Mouse (Mus musculus): Measurements from ENCODE around the gene Macc1. TPM values are rescaled to one million over a fixed set of nuclear protein-coding genes. Genes with fewer than 3 reads are reported as not detected.
"Not testable (repeated sequence)": the region's sequence is repeated elsewhere in the genome, so short reads cannot be mapped to it uniquely, and the experiment has no call there.

Gene Macc1
- under 1 TPM in 1 of 4 experiments, not detected in 3; 0.14 TPM for total RNA-seq (2022)

- DNase-seq (ENCODE audit: low spot score in 2 of 2): no peak
Measured at GRCm38 (mm10) chr12:119313970-119314369, at the start of gene Macc1. Gene Macc1, plus strand, starts transcription at chr12:119314270.

- no peak for DNase-seq (ENCODE audit: low spot score in 2 of 2)
Measured at GRCm38 (mm10) chr12:119264506-119264905, 49.6 kb upstream of the Macc1 start.

GRCm38 (mm10) chr12:119268723-119269122 is 45.3 kb upstream of the Macc1 start:
- no peak for DNase-seq (ENCODE audit: low spot score in 2 of 2)

DNA sequence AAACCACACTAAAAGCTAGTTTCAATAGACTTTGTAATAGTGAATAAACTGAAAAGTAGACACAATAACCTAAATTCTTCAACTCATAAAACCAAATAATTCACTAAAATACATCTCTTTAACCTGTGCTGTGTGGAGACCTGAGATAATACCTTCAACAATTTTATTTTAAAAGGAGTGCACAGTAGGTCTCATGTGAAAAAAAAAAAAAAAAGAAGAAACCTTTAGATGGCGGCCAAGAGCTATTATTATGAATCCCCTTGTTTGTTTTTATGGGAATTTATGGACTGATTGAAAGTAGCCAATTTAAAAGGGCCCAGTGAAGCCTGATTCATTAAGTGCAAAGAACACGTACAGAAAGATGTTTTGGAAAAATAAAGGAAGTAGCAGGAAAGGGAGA is 44.0 kb upstream of the Macc1 start:
- DNase-seq (ENCODE audit: low spot score in 2 of 2): no peak

- DNase-seq (ENCODE audit: low spot score in 2 of 2): no peak
Measured at GRCm38 (mm10) chr12:119271964-119272363, 42.1 kb upstream of the Macc1 start.

GRCm38 (mm10) chr12:119273605-119274004 is 40.5 kb upstream of the Macc1 start:
- DNase-seq (ENCODE audit: low spot score in 2 of 2): no peak

GRCm38 (mm10) chr12:119276282-119276681 is 37.8 kb upstream of the Macc1 start:
- no peak for DNase-seq (ENCODE audit: low spot score in 2 of 2)

- DNase-seq (ENCODE audit: low spot score in 2 of 2): peak in 1 of 2 experiments; percentile 11
Measured at GRCm38 (mm10) chr12:119291618-119292017, 22.5 kb upstream of the Macc1 start.

DNA sequence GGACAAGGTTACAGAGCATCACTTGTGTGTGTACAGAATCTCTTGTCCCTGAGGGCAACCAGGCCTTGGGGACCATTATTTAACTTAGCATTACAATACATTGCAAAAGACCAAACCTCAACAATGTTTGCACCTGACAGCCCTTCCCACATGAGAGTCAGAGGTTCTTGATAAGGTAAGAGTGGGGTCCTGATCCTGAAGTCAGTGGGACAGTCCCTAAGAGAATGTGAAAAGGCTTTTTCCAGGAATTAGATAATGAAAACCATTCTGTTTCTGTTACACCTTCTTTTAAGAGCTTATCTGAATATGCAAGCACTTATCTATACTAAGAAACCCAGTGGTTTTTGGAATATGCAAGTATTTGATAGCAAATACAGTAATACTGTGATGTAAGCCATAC is 10.5 kb upstream of the Macc1 start:
- DNase-seq (ENCODE audit: low spot score in 2 of 2): no peak

DNA sequence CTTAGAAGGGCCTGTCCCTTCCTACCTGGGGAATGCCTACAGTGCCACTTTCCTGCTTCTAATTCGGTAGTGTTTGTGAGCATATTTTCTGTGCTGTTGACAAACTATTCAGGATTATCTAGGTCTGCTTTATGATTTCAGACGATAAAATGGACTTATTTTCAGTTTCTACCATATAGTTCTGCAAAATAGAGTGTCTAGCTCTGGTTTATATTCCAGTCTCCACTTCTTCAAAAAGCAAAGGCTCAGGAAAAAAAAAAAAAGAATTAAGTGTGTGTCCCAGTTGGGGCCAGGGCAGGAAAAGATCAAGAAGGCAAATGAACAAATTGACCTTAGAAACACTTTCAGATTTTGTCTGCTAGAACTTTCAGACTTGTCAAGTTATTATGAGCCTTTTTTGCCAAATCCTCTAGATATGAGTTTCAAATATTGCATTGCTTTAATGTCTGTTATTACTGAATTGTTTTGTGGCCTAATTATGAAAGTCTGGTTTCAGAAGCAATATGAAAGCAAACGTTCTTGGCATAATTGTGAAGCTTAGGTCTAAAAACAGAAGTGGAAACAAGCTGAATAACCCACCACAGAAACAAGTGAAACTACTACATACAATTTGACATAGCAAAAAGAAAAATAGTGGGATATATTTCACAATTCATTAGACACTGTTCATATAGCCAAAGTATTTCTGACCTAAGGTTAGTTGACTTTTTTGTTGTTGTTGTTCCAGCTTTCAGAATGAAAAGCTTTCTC is 881 bp upstream of the Macc1 start:
- no peak for DNase-seq (ENCODE audit: low spot score in 2 of 2)

- no peak for DNase-seq (ENCODE audit: low spot score in 2 of 2)
Measured at GRCm38 (mm10) chr12:119318799-119319198, 4.7 kb downstream of the Macc1 start.

GRCm38 (mm10) chr12:119325400-119325799 is 11.3 kb downstream of the Macc1 start:
- no peak for DNase-seq (ENCODE audit: low spot score in 2 of 2)

GRCm38 (mm10) chr12:119330644-119331043 is 16.6 kb downstream of the Macc1 start:
- DNase-seq (ENCODE audit: low spot score in 2 of 2): no peak

GRCm38 (mm10) chr12:119333376-119333775 is 19.3 kb downstream of the Macc1 start:
- DNase-seq (ENCODE audit: low spot score in 2 of 2): no peak

DNA sequence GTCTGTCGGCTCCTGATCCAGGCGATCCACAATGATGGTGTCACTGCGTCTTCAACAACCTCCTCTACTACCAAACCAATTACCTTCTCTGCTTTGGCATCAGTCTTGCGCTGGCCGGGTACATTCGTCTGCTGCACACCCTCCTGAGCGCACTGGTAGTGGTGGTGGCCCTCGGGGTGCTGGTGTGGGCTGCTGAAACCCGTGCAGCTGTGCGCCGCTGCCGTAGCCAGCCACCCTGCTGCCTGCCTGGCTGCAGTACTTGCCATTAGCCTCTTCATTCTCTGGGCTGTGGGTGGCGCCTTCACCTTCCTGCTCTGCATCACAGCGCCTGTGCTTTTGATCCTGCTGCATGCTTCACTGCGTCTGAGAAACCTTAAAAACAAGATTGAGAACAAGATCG is 38.5 kb downstream of the Macc1 start:
- DNase-seq (ENCODE audit: low spot score in 2 of 2): not testable (repeated sequence)

GRCm38 (mm10) chr12:119357418-119358241 is 43.6 kb downstream of the Macc1 start:
- peak in 1 of 2 experiments; percentile 18 for DNase-seq (ENCODE audit: low spot score in 2 of 2)

GRCm38 (mm10) chr12:119358242-119358515 is 44.1 kb downstream of the Macc1 start:
- DNase-seq (ENCODE audit: low spot score in 2 of 2): no peak

DNA sequence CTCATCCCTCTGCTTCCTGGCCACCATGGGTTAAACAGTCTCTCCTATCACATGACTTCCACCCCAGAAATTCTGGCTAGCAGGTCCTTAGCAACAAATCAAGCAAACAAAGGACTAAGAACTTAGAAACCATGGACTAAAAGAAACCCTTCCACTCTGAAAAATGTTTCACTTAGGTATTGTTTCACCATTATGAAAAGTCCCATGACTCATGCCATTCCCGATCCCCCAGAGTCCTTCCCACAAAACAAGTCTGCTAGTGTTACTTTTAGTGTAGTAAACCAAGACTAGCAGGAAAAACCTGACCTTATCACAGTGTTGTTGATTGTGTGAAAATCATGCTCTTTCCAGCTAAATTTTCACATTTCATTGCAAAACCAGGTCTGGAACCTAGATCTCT is 51.0 kb downstream of the Macc1 start:
- no peak for DNase-seq (ENCODE audit: low spot score in 2 of 2)

GRCm38 (mm10) chr12:119369832-119370231 is 55.8 kb downstream of the Macc1 start:
- DNase-seq (ENCODE audit: low spot score in 2 of 2): no peak

DNA sequence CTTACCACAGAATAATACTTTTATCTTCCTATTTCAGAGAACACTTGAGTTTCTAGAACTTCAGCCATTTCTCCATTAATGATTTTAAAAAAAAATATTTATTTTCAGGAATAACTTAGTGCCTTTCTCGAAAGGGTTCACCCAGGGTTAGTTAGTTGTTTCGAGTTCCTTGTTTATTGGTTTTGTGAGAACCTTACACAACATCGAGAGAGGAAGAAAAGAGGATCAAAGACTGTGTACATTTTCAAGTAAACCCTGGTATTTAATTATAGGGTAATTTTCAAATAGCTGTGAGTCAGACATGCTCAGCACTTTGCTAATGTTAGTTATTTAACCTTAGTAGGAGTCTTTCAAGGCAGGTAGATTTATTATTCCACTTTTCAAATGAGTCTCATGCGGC is 58.3 kb downstream of the Macc1 start:
- no peak for DNase-seq (ENCODE audit: low spot score in 2 of 2)

DNA sequence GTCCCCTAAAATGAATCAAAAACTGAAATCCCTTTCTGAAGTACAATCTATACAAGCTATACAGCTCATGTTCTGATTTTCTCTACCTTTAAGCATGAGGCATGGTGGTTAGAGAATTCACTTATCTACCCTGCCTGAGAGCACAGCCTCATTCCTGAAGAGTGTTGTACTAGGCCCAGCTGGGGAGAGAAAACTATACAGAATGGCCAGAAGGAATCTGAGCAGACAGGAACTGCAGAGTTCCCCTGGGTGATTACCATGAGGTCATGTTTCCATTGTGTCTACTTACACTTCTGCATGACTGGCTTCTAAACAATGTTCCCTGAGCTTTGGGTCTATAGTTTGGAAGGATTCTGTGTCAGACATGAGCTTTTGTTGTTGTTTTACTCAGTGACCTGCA is 62.8 kb downstream of the Macc1 start:
- DNase-seq (ENCODE audit: low spot score in 2 of 2): no peak

- DNase-seq (ENCODE audit: low spot score in 2 of 2): no peak
Measured at GRCm38 (mm10) chr12:119381839-119382238, 67.8 kb downstream of the Macc1 start.

GRCm38 (mm10) chr12:119386243-119386642 is 72.2 kb downstream of the Macc1 start:
- DNase-seq (ENCODE audit: low spot score in 2 of 2): no peak
